Mouse (Mus musculus): Measurements from ENCODE around the gene Nelfcd.

The Nelfcd gene

DNA sequence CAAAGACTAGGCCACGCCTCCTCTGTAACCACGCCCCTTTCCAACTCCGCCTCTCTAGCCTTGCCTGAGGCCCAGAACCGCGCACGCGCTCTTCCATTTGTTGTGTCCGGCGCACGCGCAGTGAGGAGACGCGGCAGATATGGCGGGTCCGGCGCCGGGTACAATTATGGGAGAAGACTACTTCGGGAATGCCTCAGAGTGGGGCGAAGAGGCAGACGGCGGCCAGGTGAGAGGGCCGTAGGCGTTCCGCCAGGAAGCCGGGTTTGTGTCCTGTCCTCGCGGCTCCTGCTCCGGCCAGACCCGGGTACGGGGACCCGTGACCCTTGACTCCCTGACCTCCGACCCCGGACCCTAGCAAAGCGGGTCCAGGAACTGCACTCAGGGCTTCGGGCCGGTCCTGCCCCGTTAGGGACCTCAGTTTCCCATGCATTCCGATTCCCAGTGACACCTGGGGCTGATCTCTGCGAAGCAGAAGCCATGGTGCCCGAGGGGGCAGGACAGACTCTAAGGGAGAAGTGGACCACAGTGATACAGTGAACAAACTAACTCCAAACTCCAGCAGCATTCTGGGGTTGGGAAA lies at the start of gene Nelfcd:
Nelfcd (plus strand) TSS at position 74 of the 580 bp plus-strand sequence.
- peak; percentile 87 to 90 for DNase-seq (ENCODE audit: low spot score in 2 of 2)

GRCm38 (mm10) chr2:174366571-174366970 lies 49.0 kb upstream of the Nelfcd start:
- DNase-seq (ENCODE audit: low spot score in 2 of 2): no peak

DNA sequence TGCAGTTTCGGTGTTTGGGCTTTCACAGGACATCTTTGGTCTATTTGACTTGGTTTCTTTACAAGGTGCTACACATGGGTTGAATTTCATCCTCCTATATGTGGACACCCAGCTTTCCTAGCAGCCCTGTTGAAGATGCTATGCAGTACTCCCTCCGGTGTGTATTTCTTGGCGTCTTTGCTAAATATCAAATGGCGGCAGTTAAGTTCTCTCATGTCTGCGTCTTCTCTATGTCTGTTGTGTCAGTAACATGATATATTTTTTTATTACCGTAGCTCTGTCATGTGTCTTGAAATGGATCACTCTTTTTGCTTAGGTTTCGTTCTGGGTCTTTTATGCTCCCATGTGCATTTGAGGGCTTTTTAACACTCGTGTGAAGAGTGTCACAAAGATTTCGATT lies 34.6 kb upstream of the Nelfcd start:
- DNase-seq (ENCODE audit: low spot score in 2 of 2): no peak

GRCm38 (mm10) chr2:174391936-174392335 lies 23.7 kb upstream of the Nelfcd start:
- no peak for DNase-seq (ENCODE audit: low spot score in 2 of 2)

DNA sequence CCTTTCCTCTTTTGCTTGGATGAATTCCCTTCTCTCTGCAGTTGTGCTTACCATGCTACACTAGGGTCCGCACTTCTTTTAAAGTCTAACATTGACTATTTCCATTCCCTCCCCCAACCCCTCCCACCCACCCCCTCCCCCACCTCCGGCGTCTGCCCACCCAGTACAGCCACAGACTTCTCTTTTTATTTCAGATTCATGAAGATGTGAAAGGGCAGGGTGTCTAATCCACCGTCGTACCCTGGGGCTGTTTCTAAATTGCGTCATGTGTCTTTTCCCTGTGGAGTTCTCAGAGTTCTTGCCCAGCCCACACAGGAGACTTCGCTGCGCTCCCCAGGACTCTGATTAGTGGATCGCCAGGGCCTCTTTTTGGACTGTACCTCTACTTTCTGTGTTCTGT lies 23.1 kb upstream of the Nelfcd start:
- DNase-seq (ENCODE audit: low spot score in 2 of 2): no peak

GRCm38 (mm10) chr2:174393383-174393782 lies 22.2 kb upstream of the Nelfcd start:
- DNase-seq (ENCODE audit: low spot score in 2 of 2): no peak

- DNase-seq (ENCODE audit: low spot score in 2 of 2): no peak
These were observed 19.0 kb upstream of the Nelfcd start for GRCm38 (mm10) chr2:174396643-174397042.

DNA sequence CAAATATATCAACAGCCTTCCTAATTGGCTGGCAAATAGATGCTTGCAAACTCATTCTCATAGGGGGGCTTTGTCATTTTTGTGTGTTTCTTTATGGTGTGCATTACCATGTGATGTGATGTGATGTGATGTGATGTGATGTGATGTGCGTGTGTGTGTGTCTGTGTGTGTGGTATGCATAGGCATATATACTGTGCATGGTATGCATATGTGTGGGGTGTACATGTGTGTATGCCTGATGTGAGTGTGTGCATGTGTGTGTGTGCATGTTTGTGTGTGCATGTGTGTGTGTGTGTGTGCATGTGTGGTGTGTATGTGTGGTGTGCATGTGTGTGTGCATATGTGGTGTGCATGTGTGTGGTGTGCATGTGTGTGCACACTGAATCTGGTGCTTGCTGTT lies 18.5 kb upstream of the Nelfcd start:
- no peak for DNase-seq (ENCODE audit: low spot score in 2 of 2)

- DNase-seq (ENCODE audit: low spot score in 2 of 2): no peak
These were observed 17.7 kb upstream of the Nelfcd start for GRCm38 (mm10) chr2:174397881-174398280.

- DNase-seq (ENCODE audit: low spot score in 2 of 2): no peak
These were observed 15.2 kb upstream of the Nelfcd start for GRCm38 (mm10) chr2:174400396-174400795.

GRCm38 (mm10) chr2:174410222-174410621 lies 5.4 kb upstream of the Nelfcd start:
- DNase-seq (ENCODE audit: low spot score in 2 of 2): no peak

GRCm38 (mm10) chr2:174413127-174413526 lies 2.5 kb upstream of the Nelfcd start:
- no peak for DNase-seq (ENCODE audit: low spot score in 2 of 2)

GRCm38 (mm10) chr2:174415001-174415730 lies 438 bp upstream of the Nelfcd start:
- DNase-seq (ENCODE audit: low spot score in 2 of 2): no peak

DNA sequence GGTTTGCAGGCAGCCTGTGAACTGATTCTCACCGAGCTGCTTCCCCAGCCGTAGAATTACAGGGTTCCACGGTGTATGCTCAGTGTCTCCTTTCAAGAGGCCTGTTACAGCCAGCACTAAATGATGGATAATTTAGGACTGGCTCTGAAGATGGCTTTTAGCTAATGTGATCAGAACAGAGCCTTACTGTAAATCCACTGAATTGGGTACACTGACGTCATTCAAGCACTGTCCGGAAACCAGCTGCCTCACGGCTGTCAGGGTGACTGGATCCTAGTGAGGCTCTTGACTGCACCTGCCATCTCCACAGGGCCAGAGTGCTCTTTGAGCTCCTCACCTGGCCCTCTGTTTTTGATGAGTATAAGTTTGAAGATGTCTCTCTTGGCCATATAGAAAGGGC lies 5.5 kb downstream of the Nelfcd start:
- no peak for DNase-seq (ENCODE audit: low spot score in 2 of 2)

DNA sequence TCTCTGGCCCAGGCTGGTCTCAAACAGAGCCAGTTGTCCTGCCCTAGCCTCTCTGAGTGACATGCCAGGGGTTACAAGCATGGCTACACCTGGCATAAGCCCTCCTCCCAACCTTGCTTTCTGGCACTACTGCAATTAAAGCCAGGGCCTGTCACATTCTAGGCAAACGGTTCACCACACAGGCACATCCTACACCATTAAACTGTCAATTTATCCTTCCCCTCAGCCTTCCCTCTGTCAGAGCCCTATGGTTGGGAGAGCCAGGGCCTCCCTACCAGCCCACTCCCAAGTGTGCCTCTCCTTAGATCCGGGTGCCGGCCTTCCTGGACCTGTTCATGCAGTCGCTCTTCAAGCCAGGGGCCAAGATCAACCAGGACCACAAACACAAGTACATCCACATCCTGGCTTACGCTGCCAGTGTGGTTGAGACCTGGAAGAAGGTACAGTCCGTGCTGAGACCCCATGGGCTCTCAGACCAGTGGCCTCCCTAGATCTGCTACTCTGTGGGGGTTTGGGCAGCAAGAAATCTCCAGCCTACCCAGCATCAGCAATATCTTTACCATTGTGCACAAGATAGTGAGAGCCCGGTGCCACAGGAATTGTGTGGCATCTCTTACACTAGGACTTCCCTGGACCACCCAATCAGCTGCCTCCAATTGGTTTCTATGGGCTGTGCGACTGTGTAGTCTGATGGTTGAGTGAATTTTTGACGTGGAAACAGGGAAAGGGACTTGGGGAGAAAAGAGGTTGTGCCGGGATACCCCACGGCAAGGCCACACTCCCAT lies 8.9 kb downstream of the Nelfcd start:
- DNase-seq (ENCODE audit: low spot score in 2 of 2): no peak

- no peak for DNase-seq (ENCODE audit: low spot score in 2 of 2)
These were observed 11.3 kb downstream of the Nelfcd start for GRCm38 (mm10) chr2:174426856-174427255.

DNA sequence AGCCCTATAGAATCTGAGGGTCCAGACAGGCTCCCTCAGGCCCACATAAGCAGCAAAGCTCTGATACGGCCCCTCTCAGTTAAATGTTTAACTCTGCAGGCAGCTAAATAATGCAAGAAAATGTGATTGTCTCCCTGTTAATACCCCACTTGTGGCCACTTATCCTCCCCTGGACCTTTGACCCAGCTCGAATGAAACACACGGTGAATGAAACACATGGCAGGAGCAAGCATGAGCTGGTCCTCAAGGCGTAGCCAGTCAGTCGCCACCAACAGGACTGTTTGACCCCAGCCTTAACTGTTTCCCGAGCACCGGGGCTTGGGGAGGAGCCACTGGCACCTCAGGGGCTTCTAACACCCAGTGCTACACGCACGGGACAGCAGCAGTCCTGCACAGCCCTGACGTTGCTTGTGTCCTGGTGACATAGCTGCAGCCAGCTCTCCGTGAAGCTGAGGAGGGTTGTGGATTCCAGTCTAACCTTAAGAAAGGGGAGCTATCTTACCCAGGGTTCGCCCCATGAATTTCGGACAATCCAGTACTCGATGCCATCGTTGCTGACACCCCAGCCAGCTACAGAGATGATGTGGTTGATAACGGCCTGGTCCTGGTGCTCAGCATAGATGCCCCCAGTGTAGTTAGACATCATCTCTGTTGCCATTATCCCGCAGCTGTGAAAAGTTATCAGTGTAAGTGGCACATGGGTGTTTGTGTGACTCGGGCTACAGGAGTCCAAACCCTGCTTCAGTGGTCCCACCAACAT lies 12.7 kb downstream of the Nelfcd start:
- DNase-seq (ENCODE audit: low spot score in 2 of 2): no peak

DNA sequence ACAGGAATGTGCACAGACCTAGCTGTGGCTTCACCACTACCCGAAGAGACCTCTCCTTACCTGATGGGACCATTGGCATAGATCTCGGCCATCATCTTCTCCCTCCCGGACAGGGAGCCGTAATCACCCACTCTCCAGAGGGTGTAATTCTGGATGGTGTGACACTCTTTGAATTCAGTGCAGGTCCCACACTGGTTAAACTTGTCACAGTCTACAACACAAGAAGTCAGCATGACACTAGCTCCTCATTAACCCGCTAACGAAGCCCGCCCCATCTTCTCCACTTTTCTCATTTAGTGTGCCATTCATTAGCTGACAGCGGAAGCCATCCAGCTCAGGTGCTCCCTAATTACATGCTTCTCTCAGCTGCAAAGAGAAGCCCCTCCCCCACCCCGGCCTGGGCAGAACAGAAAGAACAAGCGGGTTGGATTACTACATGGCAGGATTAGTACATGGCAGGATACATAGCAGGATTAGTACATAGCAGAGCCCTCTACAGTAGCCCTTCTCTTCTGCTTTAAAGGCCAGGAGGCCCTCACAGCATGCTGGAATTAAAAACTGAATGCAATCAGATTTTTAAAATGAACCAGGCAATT lies 13.5 kb downstream of the Nelfcd start:
- no peak for DNase-seq (ENCODE audit: low spot score in 2 of 2)

- no peak for DNase-seq (ENCODE audit: low spot score in 2 of 2)
These were observed 19.3 kb downstream of the Nelfcd start for GRCm38 (mm10) chr2:174434943-174435342.

GRCm38 (mm10) chr2:174436076-174436701 lies 20.6 kb downstream of the Nelfcd start:
- DNase-seq (ENCODE audit: low spot score in 2 of 2): no peak

Measured in frontal cortex, postnatal 25 days (tissue).